In the genomic region with DNA sequence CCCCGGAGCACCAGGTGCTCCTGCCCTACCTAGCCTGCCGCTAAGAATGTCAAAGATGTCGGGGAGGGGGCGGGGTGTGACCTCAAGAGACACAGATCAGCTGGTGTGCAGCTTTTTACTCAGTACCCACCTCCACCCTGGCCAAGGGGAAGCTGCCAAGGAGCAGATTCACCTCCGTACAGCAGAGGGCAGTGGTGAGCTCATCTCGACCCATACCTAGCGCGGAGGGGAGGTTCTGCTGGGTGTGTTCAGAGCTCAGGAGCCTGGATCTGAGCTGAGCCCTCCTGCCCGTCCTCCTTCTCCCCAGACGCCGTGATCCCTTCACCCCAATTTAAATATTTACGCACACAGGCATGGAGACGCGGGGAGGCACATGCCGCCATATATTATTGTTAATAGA, we compare ENCODE assay signal across 9 mouse cellular contexts.
DNase-seq lines count a peak whose midpoint lies in the region; ATAC-seq and TF ChIP-seq lines count a peak whose summit lies in the region.
"Had no signal": no experiment of that assay in that cellular context is flagged by ENCODE, and none has a peak within 500 bp of the region (broad histone marks: within the 10 kb centered on the region; RNA-seq: fewer than 3 reads in every experiment).

No protein-coding gene starts in this region.

- peak; percentile 92 for DNase-seq in ES-CJ7 (ENCODE audit: low read depth, low spot score)
- DNase-seq in cerebellum, adult 11 months: peak; percentile 84
- peak; percentile 29 for DNase-seq in heart, postnatal 25 days (ENCODE audit: low spot score)
- DNase-seq in layer of hippocampus, adult 11-12 months (ENCODE audit: low spot score): peak; percentile 86
- DNase-seq in thymus, postnatal 25 days: peak; percentile 33

- H3K4me2 ChIP-seq in forebrain, embryonic 16.5 days (ENCODE audit: low read length): peak overlapping the region; percentile 61
- peak overlapping the region; percentile 27; the same call in 1 of the 2 replicates for H3K4me2 ChIP-seq in liver, embryonic 16.5 days (ENCODE audit: low read depth, low read length)

- intact Hi-C loops in heart, postnatal 25 days (cut with DNase I): loop anchor here (2.0 to 10.0 kb wide), 5 partner anchors 64 to 373 kb away; partner anchors contain the start of genes Nudt21 and Ogfod1

- TF ChIP-seq POLR2A in olfactory bulb, adult 2 months (IDR thresholded peaks at IDR 0.05; ENCODE audit: insufficient read depth, low read depth, low read length): no peak

- peak; percentile 96 for ATAC-seq in forebrain, embryonic 16.5 days
- ATAC-seq in liver, embryonic 16.5 days (ENCODE audit: low read depth): 0 out of 2 replicates have a peak, but pooled peaks have one; percentile 21

- no peak overlapping the region for H3K27ac ChIP-seq in forebrain, embryonic 16.5 days (ENCODE audit: low read length)
- H3K27ac ChIP-seq in liver, embryonic 16.5 days (ENCODE audit: low read length): no peak overlapping the region
- no peak overlapping the region for H3K27ac ChIP-seq in olfactory bulb, adult 2 months (ENCODE audit: insufficient read depth, low read depth, low read length)

- H3K4me3 ChIP-seq in forebrain, embryonic 16.5 days (replicated peaks; ENCODE audit: low read length): peak overlapping the region; percentile 41
- H3K4me3 ChIP-seq in liver, embryonic 16.5 days (ENCODE audit: low read depth, low read length): no peak overlapping the region; the same call in 1 of the 2 replicates
- H3K4me3 ChIP-seq in olfactory bulb, adult 2 months (ENCODE audit: insufficient read depth, low read depth, low read length): peak overlapping the region; percentile 33
- H3K4me3 ChIP-seq: erythroblast, embryonic 14.5 days had no signal

- H3K36me3 ChIP-seq in forebrain, embryonic 16.5 days (ENCODE audit: control insufficient read depth, insufficient read depth): no peaks in the 10 kb centered on the region
- H3K36me3 ChIP-seq in liver, embryonic 16.5 days (ENCODE audit: control insufficient read depth, insufficient read depth): no peaks in the 10 kb centered on the region

- no peaks in the 10 kb centered on the region for H3K9me3 ChIP-seq in forebrain, embryonic 16.5 days (ENCODE audit: control insufficient read depth, low read length)
- H3K9me3 ChIP-seq in liver, embryonic 16.5 days (replicated peaks; ENCODE audit: control insufficient read depth, low read length): no peaks in the 10 kb centered on the region

- peak overlapping the region; percentile 56 for H3K9ac ChIP-seq in forebrain, embryonic 16.5 days (replicated peaks; ENCODE audit: low read depth, low read length)
- no peak overlapping the region for H3K9ac ChIP-seq in liver, embryonic 16.5 days (ENCODE audit: low read depth, low read length)

- TF ChIP-seq CTCF in olfactory bulb, adult 2 months (IDR thresholded peaks at IDR 0.05; ENCODE audit: insufficient read depth, low read depth, low read length): peak; percentile 92

- 2% methylated on average over 15 of the region's 15 CpGs for WGBS in forebrain, embryonic 16.5 days
- WGBS in liver, embryonic 16.5 days (ENCODE audit: insufficient replicate concordance): 9% methylated on average over 15 of the region's 15 CpGs
- WGBS in olfactory bulb, adult 2 months: under 1% methylated on average over 15 of the region's 15 CpGs

- no peaks in the 10 kb centered on the region for H3K27me3 ChIP-seq in forebrain, embryonic 16.5 days (replicated peaks; ENCODE audit: control insufficient read depth, insufficient read depth, low read length)
- no peaks in the 10 kb centered on the region for H3K27me3 ChIP-seq in liver, embryonic 16.5 days (ENCODE audit: control insufficient read depth, insufficient read depth, low read depth, low read length)

- H3K4me1 ChIP-seq in forebrain, embryonic 16.5 days (replicated peaks; ENCODE audit: control insufficient read depth, insufficient read depth, low read length): peaks cover 6% of the 10 kb centered on the region
- no peaks in the 10 kb centered on the region for H3K4me1 ChIP-seq in liver, embryonic 16.5 days (ENCODE audit: control insufficient read depth, low read depth, low read length)
- H3K4me1 ChIP-seq in olfactory bulb, adult 2 months (ENCODE audit: control insufficient read depth, insufficient read depth, low read length): 0 out of 2 replicates have a peak, but pooled peaks cover 2% of the 10 kb centered on the region

Comparison
In these comparisons a context has a peak if more than half of its experiments do, and no peak if none do; other contexts are left out.
1. DNase-seq: peak in every context shown above with its lines; median percentile 92 in ES-CJ7; 86 in layer of hippocampus, adult 11-12 months; 84 in cerebellum, adult 11 months; 33 in thymus, postnatal 25 days; 29 in heart, postnatal 25 days.